Mouse (Mus musculus) yolk sac, embryonic 10.5 days (tissue): ENCODE measurements around the gene Otop2.

Source experiments
- DNase-seq: peaks from one replicate; pipeline ENCODE4 v3.0.0-alpha.2; 2017; ENCODE audit warnings: low spot score

The Otop2 gene

DNA sequence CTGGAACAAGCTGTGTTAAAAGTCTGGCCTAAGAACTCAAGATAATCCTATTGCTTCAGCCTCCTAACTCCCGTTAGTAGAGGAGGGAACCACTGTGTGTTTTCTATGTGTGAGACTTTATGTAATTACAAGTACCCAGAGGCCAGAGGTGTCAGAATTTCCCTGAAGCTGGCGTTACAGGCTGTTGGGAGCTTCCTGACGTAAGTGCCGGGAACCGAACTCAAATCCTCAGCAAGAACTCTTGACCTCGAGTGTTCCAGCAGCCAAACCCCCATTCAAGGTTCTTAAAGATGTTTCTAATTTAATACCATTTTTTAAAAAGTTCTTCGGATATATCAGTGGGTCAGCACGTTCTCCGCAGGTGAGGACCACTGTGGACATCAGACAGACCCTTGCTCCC is 74.3 kb downstream of the Otop2 start:
- no peak for DNase-seq
